Mouse (Mus musculus) lung, postnatal 36 days (tissue): ENCODE results near the gene Creb5.

Experiments used
- DNase-seq: peaks from one replicate; pipeline ENCODE4 v3.0.0; 2022; ENCODE audit warnings: mixed read lengths

Gene Creb5

GRCm38 (mm10) chr6:53604386-53604785 is 317.3 kb downstream of the Creb5 start:
- no peak for DNase-seq

GRCm38 (mm10) chr6:53605184-53605583 is 318.1 kb downstream of the Creb5 start:
- DNase-seq = no peak

- no peak for DNase-seq
Measured at GRCm38 (mm10) chr6:53611451-53611945, 324.4 kb downstream of the Creb5 start.

GRCm38 (mm10) chr6:53612681-53613080 is 325.6 kb downstream of the Creb5 start:
- no peak for DNase-seq

- no peak for DNase-seq
Measured at GRCm38 (mm10) chr6:53615440-53616211, 328.6 kb downstream of the Creb5 start.

GRCm38 (mm10) chr6:53618164-53618563 is 331.1 kb downstream of the Creb5 start:
- peak; percentile 38 for DNase-seq

GRCm38 (mm10) chr6:53619676-53620075 is 332.6 kb downstream of the Creb5 start:
- DNase-seq = no peak

- no peak for DNase-seq
Measured at GRCm38 (mm10) chr6:53621295-53621694, 334.2 kb downstream of the Creb5 start.

- no peak for DNase-seq
Measured at GRCm38 (mm10) chr6:53624455-53625276, 337.6 kb downstream of the Creb5 start.

GRCm38 (mm10) chr6:53626044-53626443 is 339.0 kb downstream of the Creb5 start:
- DNase-seq = no peak

- DNase-seq = no peak
Measured at GRCm38 (mm10) chr6:53628714-53629113, 341.6 kb downstream of the Creb5 start.

- DNase-seq = no peak
Measured at GRCm38 (mm10) chr6:53635453-53635852, 348.4 kb downstream of the Creb5 start.

GRCm38 (mm10) chr6:53637356-53638351 is 350.6 kb downstream of the Creb5 start:
- DNase-seq = no peak

GRCm38 (mm10) chr6:53641633-53642605 is 354.8 kb downstream of the Creb5 start:
- DNase-seq = no peak

GRCm38 (mm10) chr6:53642826-53643356 is 355.8 kb downstream of the Creb5 start:
- DNase-seq = no peak

- no peak for DNase-seq
Measured at GRCm38 (mm10) chr6:53643481-53643880, 356.4 kb downstream of the Creb5 start.

GRCm38 (mm10) chr6:53644056-53644455 is 357.0 kb downstream of the Creb5 start:
- no peak for DNase-seq

GRCm38 (mm10) chr6:53644971-53645370 is 357.9 kb downstream of the Creb5 start:
- no peak for DNase-seq

GRCm38 (mm10) chr6:53649782-53650181 is 362.7 kb downstream of the Creb5 start:
- DNase-seq = no peak

- DNase-seq = no peak
Measured at GRCm38 (mm10) chr6:53652691-53653090, 365.6 kb downstream of the Creb5 start.
